16 mouse cellular contexts compared by ENCODE assay signal in the genomic region with DNA sequence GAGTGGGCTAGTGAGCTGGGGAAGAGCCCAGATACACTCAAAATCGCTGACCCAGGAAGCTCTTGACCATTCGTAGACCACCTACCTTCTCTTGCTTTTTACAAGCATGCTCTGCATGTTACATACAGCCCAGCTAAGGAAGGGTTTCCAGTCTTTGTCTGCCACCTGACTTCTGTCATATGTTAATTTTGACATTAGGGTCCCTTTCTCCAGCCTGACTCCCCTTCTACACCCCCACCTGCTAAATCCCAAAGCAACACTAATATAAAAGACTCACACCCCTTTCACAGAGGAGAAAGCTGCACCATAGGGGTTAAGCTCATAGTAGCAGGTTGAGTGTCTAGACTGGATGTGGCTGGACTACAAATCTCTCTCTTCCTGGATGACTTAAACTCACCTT.
"Had no signal": no experiment of that assay in that cellular context is flagged by ENCODE, and none has a peak within 500 bp of the region (broad histone marks: within the 10 kb centered on the region; RNA-seq: fewer than 3 reads in every experiment).

No protein-coding gene starts in this region.

- H3K36me3 ChIP-seq: liver, embryonic 13.5 days; midbrain, embryonic 12.5 days; midbrain, embryonic 15.5 days had no signal

- H3K27ac ChIP-seq: kidney, postnatal 0 days; layer of hippocampus, adult 2 months; left cerebral cortex, adult 2 months; liver, embryonic 13.5 days; macrophage; midbrain, embryonic 12.5 days; midbrain, embryonic 15.5 days had no signal

- ATAC-seq: lung, postnatal 0 days; midbrain, embryonic 15.5 days had no signal

- H3K9ac ChIP-seq: liver, embryonic 13.5 days; lung, embryonic 14.5 days; midbrain, embryonic 12.5 days; midbrain, embryonic 15.5 days had no signal

- H3K4me1 ChIP-seq: liver, embryonic 13.5 days had no signal

- H3K9me3 ChIP-seq: midbrain, embryonic 12.5 days; midbrain, embryonic 15.5 days had no signal

- H3K27me3 ChIP-seq: liver, embryonic 13.5 days; midbrain, embryonic 12.5 days; midbrain, embryonic 15.5 days had no signal

- H3K4me3 ChIP-seq: layer of hippocampus, adult 2 months; left cerebral cortex, adult 2 months; liver, embryonic 13.5 days; midbrain, embryonic 12.5 days; midbrain, embryonic 15.5 days had no signal

- DNase-seq: kidney, adult 18-20 months; kidney, postnatal 25 days; layer of hippocampus, postnatal 36 days; liver, embryonic 13.5 days; lung, embryonic 14.5 days; right cerebral cortex, adult 18-20 months; right cerebral cortex, postnatal 25 days; thymus, adult 18-20 months; thymus, postnatal 36 days had no signal

- H3K4me2 ChIP-seq: liver, embryonic 13.5 days; lung, embryonic 14.5 days; midbrain, embryonic 12.5 days; midbrain, embryonic 15.5 days had no signal
